Mouse (Mus musculus): Measurements from ENCODE around the gene Hk1. TPM values are rescaled to one million over a fixed set of nuclear protein-coding genes. Genes with fewer than 3 reads are reported as not detected.

Gene Hk1
- polyA plus RNA-seq, 1 experiment from 2014 or later, result 38.0 TPM

DNA sequence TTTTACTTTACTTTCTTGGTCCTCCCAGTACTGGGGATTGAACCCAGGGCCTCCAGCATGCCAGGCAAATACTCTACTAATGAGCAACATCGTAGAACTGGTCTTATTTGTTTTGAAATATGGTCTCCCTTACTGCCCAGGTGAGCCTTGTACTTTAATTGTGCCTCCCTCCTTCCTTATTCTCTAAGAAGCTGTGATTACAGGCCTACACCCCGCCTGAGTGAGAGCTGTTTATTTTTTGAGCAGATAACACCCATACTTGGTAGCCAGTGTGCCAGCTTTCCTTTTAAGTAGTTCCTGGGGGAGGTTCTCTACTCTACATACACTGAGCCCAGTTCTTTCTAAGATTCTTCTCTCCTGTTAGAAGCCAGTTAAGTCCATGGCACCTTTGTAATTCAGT, 115.4 kb downstream of the Hk1 start:
- H3K4me3 ChIP-seq (replicated peaks), result no peak overlapping the region
- 0 out of 2 replicates have a peak, but pooled peaks cover 8% of the 10 kb centered on the region for H3K4me1 ChIP-seq (replicated peaks)
- peaks cover 9% of the 10 kb centered on the region for H3K36me3 ChIP-seq
- peaks cover 9% of the 10 kb centered on the region; the same call in 1 of the 2 replicates for H3K27me3 ChIP-seq
- no peak overlapping the region for H3K27ac ChIP-seq
- WGBS, result 51% methylated on average over 2 of the region's 2 CpGs
- ATAC-seq (ENCODE audit: insufficient number of reproducible peaks, insufficient read depth, low FRiP score, low TSS enrichment, low read depth), result no peak
- no peaks in the 10 kb centered on the region for H3K9me3 ChIP-seq
- H3K9ac ChIP-seq (replicated peaks), result no peak overlapping the region
- H3K4me2 ChIP-seq, result no peak overlapping the region

- Histone ChIP-seq H3K9ac (replicated peaks) (no peak overlapping the region), H3K4me3 (replicated peaks) (no peak overlapping the region), H3K27ac (no peak overlapping the region), H3K4me1 (replicated peaks) (0 out of 2 replicates have a peak, but pooled peaks cover 8% of the 10 kb centered on the region), H3K9me3 (no peaks in the 10 kb centered on the region), H3K36me3 (no peaks in the 10 kb centered on the region), H3K4me2 (no peak overlapping the region), H3K27me3 (peaks cover 9% of the 10 kb centered on the region; the same call in 1 of the 2 replicates)
- ATAC-seq (ENCODE audit: insufficient number of reproducible peaks, insufficient read depth, low FRiP score, low TSS enrichment, low read depth), result 0 out of 2 replicates have a peak, but pooled peaks have one; percentile 61
- 14% methylated on average over 18 of the region's 18 CpGs for WGBS
These were observed 118.4 kb downstream of the Hk1 start for GRCm38 (mm10) chr10:62261115-62261886.

DNA sequence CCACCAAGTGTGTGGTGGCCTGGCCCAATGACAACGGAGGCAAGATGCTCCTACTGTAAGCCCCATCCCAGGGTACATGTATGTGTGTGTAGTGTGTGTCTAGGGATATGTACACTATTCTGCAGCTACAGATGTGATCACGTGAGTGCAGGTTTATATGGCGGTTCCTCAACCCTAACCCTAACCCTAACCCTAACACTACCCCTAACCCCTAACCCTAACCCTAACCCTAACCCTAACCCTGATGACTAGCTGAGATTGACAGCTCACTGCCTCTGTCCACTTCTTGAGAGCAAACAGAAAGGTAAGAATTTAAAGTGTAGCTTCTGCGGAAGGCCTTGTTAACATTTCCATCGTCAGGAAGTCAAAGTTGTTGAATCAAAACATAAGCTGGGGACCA, 121.4 kb downstream of the Hk1 start:
- ATAC-seq (ENCODE audit: insufficient number of reproducible peaks, insufficient read depth, low FRiP score, low TSS enrichment, low read depth), result no peak
- H3K9me3 ChIP-seq, result no peaks in the 10 kb centered on the region
- H3K36me3 ChIP-seq, result no peaks in the 10 kb centered on the region
- peaks cover 9% of the 10 kb centered on the region; the same call in 1 of the 2 replicates for H3K27me3 ChIP-seq
- WGBS, result 86% methylated on average over 5 of the region's 5 CpGs
- H3K4me3 ChIP-seq (replicated peaks), result no peak overlapping the region
- H3K4me1 ChIP-seq (replicated peaks), result no peaks in the 10 kb centered on the region
- H3K27ac ChIP-seq, result no peak overlapping the region
- no peak overlapping the region for H3K4me2 ChIP-seq
- no peak overlapping the region for H3K9ac ChIP-seq (replicated peaks)

DNA sequence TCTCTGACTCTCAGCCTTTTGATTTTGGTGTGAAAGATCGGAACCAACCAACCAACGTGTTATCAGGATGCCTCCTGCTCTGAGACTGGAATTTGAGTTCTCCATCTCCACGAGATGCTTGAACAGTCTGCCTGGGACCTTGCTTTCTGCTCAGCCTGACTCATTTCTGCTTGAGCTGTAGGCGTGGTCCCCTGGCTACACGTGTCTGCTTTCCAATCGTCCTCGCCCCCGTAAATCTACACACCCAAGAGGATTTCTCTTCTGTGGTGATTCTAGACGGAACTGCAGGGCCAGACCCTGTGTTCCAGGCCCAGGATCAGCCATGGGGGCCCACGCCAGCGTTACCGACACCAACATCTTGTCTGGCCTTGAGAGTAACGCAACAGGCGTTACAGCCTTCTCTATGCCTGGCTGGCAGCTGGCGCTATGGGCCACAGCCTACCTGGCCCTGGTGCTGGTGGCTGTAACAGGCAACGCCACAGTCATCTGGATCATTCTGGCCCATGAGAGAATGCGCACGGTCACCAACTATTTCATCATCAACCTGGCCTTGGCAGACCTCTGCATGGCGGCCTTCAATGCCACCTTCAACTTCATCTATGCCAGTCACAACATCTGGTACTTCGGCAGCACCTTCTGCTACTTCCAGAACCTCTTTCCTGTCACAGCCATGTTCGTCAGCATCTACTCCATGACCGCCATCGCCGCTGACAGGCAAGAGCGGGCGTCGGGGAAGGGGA, 127.0 kb downstream of the Hk1 start:
- Histone ChIP-seq H3K4me3 (replicated peaks) (no peak overlapping the region), H3K36me3 (no peaks in the 10 kb centered on the region), H3K27me3 (0 out of 2 replicates have a peak, but pooled peaks cover 1% of the 10 kb centered on the region), H3K4me1 (replicated peaks) (no peaks in the 10 kb centered on the region), H3K4me2 (no peak overlapping the region), H3K9me3 (no peaks in the 10 kb centered on the region), H3K9ac (replicated peaks) (no peak overlapping the region), H3K27ac (no peak overlapping the region)
- no peak for ATAC-seq (ENCODE audit: insufficient number of reproducible peaks, insufficient read depth, low FRiP score, low TSS enrichment, low read depth)
- WGBS, result 87% methylated on average over 27 of the region's 27 CpGs

GRCm38 (mm10) chr10:62252000-62252488, 127.7 kb downstream of the Hk1 start, which contains the start of gene Tacr2:
Tacr2 (plus strand) TSS chr10:62252438.
- 54% methylated on average over 12 of the region's 12 CpGs for WGBS
- Histone ChIP-seq H3K4me1 (replicated peaks) (no peaks in the 10 kb centered on the region), H3K27me3 (0 out of 2 replicates have a peak, but pooled peaks cover 5% of the 10 kb centered on the region), H3K9ac (replicated peaks) (no peak within 1 kb of the TSS), H3K4me2 (no peak within 1 kb of the TSS), H3K27ac (no peak within 1 kb of the TSS), H3K4me3 (replicated peaks) (no peak within 1 kb of the TSS), H3K36me3 (no peaks in the 10 kb centered on the region), H3K9me3 (no peaks in the 10 kb centered on the region)
- ATAC-seq (ENCODE audit: insufficient number of reproducible peaks, insufficient read depth, low FRiP score, low TSS enrichment, low read depth), result no peak

DNA sequence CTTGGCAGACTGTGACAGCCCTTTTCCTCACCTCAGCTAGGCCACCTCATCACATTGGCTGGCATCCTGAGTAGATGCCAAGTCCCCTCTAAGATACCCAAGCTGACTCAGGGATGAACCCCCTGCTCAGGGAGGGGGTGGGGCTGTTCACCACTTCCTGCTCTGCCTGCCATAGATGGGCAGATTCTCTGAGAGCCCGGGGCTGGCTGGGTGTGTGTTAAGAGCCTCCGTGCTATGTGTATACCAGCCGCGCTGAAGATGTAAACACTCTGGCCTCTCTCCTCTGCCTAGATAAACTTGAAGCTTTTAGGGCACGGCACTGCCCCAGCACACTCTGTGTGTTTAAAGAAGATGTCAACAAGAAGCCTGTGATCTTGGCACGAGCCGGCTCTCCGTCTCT, 131.9 kb downstream of the Hk1 start:
- 32% methylated on average over 8 of the region's 8 CpGs for WGBS
- no peaks in the 10 kb centered on the region for H3K9me3 ChIP-seq
- ATAC-seq (ENCODE audit: insufficient number of reproducible peaks, insufficient read depth, low FRiP score, low TSS enrichment, low read depth), result no peak

DNA sequence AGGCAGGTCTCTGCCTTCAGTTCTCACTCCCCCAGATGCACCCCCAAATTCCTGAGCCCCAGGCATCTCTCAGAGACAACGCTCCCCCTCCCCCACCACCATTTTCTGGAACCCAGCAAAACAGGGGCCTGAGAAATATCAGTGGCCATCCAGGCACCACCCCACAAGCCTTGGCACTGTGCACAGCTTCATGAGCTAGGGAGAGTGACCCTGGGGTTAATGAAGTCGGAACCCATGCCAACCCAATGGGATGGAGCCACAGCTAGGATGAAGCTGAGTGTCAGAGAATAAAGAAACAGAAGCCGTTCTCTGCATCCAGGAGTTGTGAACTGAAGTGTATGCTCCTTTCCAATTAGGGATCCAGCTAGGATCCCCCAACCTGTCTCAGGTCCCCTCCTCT, 132.6 kb downstream of the Hk1 start:
- no peaks in the 10 kb centered on the region for H3K4me1 ChIP-seq (replicated peaks)
- H3K9me3 ChIP-seq, result no peaks in the 10 kb centered on the region
- H3K4me2 ChIP-seq, result no peak overlapping the region
- H3K36me3 ChIP-seq, result no peaks in the 10 kb centered on the region
- no peak overlapping the region for H3K9ac ChIP-seq (replicated peaks)
- H3K4me3 ChIP-seq (replicated peaks), result no peak overlapping the region
- no peak for ATAC-seq (ENCODE audit: insufficient number of reproducible peaks, insufficient read depth, low FRiP score, low TSS enrichment, low read depth)
- H3K27me3 ChIP-seq, result 0 out of 2 replicates have a peak, but pooled peaks cover 5% of the 10 kb centered on the region
- WGBS, result 73% methylated on average over 3 of the region's 3 CpGs
- H3K27ac ChIP-seq, result no peak overlapping the region

More for the DNA sequence above, 131.9 kb downstream of the Hk1 start:
- Histone ChIP-seq H3K27ac (no peak overlapping the region), H3K4me3 (replicated peaks) (no peak overlapping the region), H3K36me3 (no peaks in the 10 kb centered on the region), H3K27me3 (0 out of 2 replicates have a peak, but pooled peaks cover 5% of the 10 kb centered on the region), H3K4me2 (no peak overlapping the region), H3K4me1 (replicated peaks) (no peaks in the 10 kb centered on the region), H3K9ac (replicated peaks) (no peak overlapping the region)

GRCm38 (mm10) chr10:62244067-62244466, 135.6 kb downstream of the Hk1 start:
- no peak for ATAC-seq (ENCODE audit: insufficient number of reproducible peaks, insufficient read depth, low FRiP score, low TSS enrichment, low read depth)
- Histone ChIP-seq H3K9ac (replicated peaks) (no peak overlapping the region), H3K36me3 (no peaks in the 10 kb centered on the region), H3K4me1 (replicated peaks) (no peaks in the 10 kb centered on the region), H3K4me2 (no peak overlapping the region), H3K4me3 (replicated peaks) (no peak overlapping the region), H3K27me3 (peaks cover 5% of the 10 kb centered on the region; the same call in 1 of the 2 replicates), H3K9me3 (no peaks in the 10 kb centered on the region), H3K27ac (no peak overlapping the region)
- 89% methylated on average over 9 of the region's 9 CpGs for WGBS

DNA sequence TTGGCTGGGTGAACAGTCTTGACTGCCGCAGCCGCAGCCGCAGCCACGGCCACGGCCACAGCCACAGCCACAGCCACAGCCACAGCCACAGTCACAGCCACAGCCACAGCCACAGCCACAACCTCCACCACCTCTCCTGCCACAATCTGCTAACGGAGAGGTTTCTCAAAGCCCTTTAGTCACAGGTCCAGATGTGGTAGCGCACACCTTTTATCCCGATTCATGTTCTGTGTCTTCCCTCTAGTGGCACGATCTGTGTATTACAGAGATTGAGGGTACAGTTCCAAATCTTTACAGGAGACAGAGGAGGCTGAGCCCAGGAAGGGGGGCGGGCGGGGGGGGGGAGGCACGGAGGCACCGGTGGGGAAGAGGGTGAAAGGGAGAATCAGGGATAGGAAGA, 136.8 kb downstream of the Hk1 start:
- ATAC-seq (ENCODE audit: insufficient number of reproducible peaks, insufficient read depth, low FRiP score, low TSS enrichment, low read depth), result no peak
- no peaks in the 10 kb centered on the region for H3K36me3 ChIP-seq
- H3K9me3 ChIP-seq, result no peaks in the 10 kb centered on the region
- no peaks in the 10 kb centered on the region for H3K4me1 ChIP-seq (replicated peaks)
- peaks cover 5% of the 10 kb centered on the region; the same call in 1 of the 2 replicates for H3K27me3 ChIP-seq
- no peak overlapping the region for H3K4me3 ChIP-seq (replicated peaks)
- 62% methylated on average over 11 of the region's 13 CpGs for WGBS
- no peak overlapping the region for H3K9ac ChIP-seq (replicated peaks)
- no peak overlapping the region for H3K4me2 ChIP-seq
- H3K27ac ChIP-seq, result no peak overlapping the region

DNA sequence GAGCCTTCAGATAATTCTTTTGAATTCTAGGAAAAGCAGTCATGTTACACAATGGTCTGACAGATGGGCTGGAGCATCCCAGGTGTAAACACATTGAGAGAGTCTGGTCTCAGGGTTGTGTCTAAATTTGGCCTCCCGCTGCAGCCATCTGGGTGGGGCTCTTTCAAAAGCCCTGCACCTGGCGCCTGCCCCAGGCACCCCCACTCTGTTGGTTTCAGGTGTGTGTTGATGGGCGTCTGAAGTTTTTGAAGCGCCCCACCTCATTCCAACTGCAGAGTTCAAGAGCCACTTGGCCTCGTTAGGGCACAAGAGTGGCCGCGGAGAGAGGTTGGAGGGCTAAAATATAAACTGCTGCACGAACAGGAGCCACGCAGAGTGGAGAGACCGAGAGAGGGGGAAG, 137.3 kb downstream of the Hk1 start:
- Histone ChIP-seq H3K9me3 (no peaks in the 10 kb centered on the region), H3K36me3 (no peaks in the 10 kb centered on the region), H3K4me2 (no peak overlapping the region), H3K4me1 (replicated peaks) (no peaks in the 10 kb centered on the region), H3K9ac (replicated peaks) (no peak overlapping the region), H3K27ac (no peak overlapping the region), H3K27me3 (peaks cover under 1% of the 10 kb centered on the region; the same call in 1 of the 2 replicates), H3K4me3 (replicated peaks) (no peak overlapping the region)
- WGBS, result 74% methylated on average over 10 of the region's 10 CpGs
- ATAC-seq (ENCODE audit: insufficient number of reproducible peaks, insufficient read depth, low FRiP score, low TSS enrichment, low read depth), result no peak

DNA sequence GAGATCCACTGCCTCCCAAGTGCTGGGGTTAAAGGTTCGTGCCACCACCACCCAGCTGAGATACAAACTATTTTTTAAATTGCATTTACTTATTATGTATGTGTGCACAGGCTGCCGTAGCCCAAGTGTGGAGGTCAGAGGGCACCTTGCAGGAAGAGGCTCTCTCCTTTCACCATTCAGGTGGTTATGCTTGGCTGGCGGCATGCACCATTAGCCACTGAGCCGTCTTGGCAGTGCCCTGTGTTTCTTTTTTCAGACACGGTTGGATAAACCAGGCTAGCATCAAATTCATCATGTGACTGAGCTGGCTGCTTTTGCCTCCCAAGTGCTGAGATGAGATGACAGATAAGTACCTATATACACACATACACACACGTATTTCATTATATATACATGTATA, 140.4 kb downstream of the Hk1 start:
- 69% methylated on average over 6 of the region's 6 CpGs for WGBS
- H3K27ac ChIP-seq, result no peak overlapping the region
- no peaks in the 10 kb centered on the region; the same call in 1 of the 2 replicates for H3K27me3 ChIP-seq
- H3K4me2 ChIP-seq, result no peak overlapping the region
- no peak overlapping the region for H3K9ac ChIP-seq (replicated peaks)
- no peak for ATAC-seq (ENCODE audit: insufficient number of reproducible peaks, insufficient read depth, low FRiP score, low TSS enrichment, low read depth)
- no peaks in the 10 kb centered on the region for H3K36me3 ChIP-seq
- no peak overlapping the region for H3K4me3 ChIP-seq (replicated peaks)
- no peaks in the 10 kb centered on the region for H3K9me3 ChIP-seq
- H3K4me1 ChIP-seq (replicated peaks), result no peaks in the 10 kb centered on the region
